Mouse (Mus musculus) neural tube, postnatal 0 days (tissue): Measurements from ENCODE around the gene Cops6. TPM values are rescaled to one million over a fixed set of nuclear protein-coding genes. Genes with fewer than 3 reads are reported as not detected.

Source experiments
- microRNA counts: library from miRNA; unstranded; fragments of <30 nt; microRNA quantifications from one replicate; lab custom pipeline; 2015
- microRNA-seq: library from miRNA; unstranded; fragments of <30 nt; microRNA quantifications from one replicate; pipeline ENCODE4, GENCODE M21; 2016
- polyA plus RNA-seq: library from polyadenylated mRNA; unstranded; fragments of >200 nt; fragmentation: Nextera tagmentation; extraction: Ambion mirVana; gene quantifications from 2 replicates; pipeline ENCODE4 v1.2.1, GENCODE M21; 2015

Gene Cops6
- 286 and 325 TPM in 2 replicates for polyA plus RNA-seq

DNA sequence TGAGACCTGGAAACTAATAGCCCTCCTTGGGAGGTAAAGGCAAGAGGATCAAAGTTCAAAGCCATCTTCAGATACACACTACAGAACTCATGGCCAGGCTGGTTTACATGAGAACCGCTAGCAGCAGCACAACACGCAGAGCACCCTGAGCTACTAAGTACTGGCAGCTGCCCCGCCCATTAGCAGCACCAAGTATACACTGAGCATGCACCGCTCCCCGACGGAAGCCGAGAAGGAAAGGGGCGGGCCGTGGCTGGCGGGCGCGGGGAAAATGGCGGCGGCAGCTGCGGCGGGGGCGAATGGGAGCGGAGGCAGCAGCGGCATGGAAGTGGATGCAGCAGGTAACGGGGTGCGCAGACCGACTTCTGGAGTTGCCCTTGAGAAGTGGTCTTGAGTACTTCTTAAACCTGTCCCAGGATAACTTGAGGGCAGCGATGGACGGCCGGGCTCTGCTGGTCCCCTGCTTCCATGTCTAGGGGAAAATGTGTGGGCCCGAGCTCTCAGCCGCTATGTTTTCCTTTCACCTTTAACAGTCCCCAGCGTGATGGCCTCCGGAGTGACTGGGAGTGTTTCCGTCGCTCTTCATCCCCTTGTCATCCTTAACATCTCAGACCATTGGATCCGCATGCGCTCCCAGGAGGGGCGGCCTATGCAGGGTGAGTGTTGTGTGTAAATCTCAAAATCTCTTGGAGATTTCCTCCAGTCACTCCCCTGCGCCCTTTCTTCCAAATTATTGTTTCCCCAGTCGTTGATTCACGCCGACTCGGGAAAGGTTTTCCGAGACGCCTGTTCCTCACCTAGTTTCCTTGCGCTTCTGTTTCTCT, at the start of gene Cops6:
Cops6 (plus strand) TSS at position 230 of the 824 bp plus-strand sequence.

DNA sequence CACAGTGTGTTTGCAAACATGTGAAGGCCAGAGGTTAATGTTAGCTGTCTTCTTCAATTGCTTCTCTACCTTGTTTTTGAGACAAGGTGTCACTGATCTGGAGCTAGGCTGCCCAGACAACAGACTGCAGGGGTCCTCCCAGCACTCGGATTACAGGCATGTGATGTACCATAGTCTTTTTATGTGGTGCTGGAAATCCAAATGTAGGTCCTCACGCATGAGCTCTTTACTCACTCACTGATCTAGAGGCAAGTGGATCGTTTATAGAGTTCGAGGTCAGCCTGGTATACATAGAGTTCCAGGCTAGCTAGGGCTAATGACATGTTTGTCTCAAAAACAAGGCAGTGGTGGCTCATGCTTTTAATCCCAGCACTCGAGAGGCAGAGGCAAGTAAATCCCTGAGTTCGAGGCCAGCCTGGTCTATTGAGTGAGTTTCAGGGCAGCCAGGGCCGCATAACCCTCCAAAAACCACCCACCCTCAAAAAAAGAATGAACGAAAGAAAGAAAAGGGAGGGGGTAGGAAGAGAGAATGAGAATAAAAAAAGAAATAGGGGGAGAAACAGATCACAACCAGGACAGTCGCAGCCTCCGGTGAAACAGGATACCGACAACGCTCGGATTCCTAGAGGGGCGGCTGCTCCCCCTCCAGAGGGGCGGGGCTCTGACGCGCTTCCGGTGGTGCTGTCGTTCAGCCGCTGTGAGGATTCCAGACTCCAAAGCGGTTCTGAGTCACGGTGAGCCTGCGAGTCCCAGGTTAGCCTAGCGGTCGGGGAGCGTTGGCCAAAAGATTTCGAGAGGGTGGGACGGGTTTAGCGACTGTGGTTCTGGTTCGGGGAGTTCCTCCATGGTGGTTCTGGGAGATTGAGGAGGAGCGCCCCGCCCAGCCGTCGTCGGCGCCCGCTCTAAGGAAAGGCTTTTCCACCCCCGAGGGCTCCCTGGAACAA, 44.3 kb upstream of the Cops6 start, which contains the start of gene Zscan21:
Zscan21 (plus strand) TSS at position 649 of the 944 bp plus-strand sequence.

DNA sequence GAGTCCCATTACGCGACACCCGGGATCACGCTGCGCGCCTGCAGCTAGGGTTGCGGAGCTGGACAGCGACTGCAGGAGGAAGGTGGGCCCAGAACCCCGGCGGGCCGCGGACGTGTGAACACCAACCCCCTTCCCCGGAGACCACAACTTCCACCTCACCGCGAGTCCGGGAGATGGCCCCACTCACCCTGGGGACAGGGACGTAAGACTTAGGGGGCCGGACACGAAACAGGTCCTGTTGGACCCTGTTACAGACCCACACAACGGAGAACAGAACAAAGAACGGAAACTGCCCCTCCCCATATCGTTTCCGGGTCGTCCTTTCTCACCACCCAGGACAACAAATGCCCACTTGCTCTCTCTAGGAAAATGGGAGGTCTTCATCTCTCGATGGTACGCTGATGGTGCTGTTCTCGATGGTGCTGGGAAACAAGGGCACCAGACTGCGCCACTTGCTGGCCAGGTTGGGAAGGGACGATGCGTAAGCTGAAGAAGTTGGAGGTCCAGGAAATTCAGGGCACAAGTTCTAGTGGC, 5.4 kb upstream of the Cops6 start, which contains the start of gene Zfp113:
Zfp113 (minus strand) TSS at position 302 of the 534 bp plus-strand sequence.

DNA sequence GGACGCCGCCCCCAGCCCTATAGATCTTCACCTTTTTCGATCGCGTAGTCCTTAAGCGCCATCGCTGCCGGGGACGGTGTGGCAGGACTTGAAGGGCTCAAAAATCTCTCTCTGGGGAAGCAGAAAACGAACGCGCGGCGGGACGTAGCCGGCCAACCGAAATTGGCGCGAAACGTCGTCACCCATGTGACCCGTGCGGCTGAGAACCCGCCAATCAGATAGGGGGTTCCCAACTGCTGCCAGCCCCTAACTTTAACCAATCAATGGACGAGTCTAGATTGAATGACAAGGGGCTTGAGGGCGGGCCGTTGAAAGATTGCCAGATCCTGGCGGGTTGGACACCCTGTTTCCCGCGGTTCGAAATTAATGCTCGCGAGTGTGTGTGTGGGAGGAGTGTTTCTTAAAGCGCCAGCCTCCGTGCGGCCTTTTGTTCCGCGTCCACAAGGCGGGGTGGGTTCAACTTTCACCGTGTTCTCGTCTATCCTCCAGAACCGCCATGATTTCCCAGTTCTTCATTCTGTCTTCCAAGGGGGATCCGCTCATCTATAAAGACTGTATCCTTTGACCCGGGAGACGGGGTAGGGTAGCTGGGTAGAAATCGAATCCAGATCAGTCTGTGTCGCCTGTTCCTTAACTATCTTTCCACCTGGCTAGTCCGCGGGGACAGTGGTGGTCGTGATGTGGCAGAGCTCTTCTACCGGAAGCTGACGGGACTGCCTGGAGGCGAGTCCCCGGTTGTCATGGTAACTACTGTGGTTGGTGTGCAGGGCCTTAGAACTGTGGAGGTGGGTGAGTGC, 11.0 kb downstream of the Cops6 start, which contains the start of the genes Ap4m1 and Mcm7:
Ap4m1 (plus strand) TSS at position 308 of the 797 bp plus-strand sequence.
Mcm7 (minus strand) TSS at position 728 of the 797 bp plus-strand sequence.

DNA sequence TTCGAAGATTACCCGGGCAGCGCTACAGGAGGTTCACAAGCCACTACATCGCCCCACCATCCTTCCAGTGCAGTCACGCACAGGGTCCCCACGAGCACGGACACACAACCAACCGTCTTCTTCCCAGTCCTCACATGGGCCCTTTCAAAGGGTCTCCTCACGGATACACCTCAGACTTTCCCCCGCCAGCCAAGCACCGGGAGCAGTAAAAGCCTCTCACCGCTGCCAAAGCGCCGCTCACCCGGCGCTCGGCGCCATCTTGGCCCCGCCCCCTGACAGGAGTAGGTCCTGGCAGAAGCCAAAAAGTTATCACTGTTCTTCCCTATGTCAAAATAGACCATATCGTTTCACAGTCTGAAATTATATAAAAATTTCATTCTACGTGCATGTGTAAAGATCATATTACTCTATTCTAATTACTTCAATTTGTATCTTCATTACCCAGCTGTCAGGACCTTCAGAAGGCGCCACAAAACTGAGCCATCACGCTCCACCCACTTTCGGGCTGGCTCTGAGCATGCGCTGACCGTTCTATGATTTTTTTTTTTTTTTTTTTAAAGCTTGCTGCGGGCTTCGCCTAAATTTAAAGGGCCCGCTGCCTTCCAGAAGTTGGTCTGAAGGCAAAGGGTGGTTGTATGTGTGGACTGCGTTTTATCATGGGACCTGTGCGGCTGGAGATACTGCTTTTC, 26.2 kb downstream of the Cops6 start, which contains the start of the genes Taf6 and Cnpy4:
Taf6 (minus strand) TSS at position 502 of the 689 bp plus-strand sequence.
Cnpy4 (plus strand) TSS at position 536 of the 689 bp plus-strand sequence.

DNA sequence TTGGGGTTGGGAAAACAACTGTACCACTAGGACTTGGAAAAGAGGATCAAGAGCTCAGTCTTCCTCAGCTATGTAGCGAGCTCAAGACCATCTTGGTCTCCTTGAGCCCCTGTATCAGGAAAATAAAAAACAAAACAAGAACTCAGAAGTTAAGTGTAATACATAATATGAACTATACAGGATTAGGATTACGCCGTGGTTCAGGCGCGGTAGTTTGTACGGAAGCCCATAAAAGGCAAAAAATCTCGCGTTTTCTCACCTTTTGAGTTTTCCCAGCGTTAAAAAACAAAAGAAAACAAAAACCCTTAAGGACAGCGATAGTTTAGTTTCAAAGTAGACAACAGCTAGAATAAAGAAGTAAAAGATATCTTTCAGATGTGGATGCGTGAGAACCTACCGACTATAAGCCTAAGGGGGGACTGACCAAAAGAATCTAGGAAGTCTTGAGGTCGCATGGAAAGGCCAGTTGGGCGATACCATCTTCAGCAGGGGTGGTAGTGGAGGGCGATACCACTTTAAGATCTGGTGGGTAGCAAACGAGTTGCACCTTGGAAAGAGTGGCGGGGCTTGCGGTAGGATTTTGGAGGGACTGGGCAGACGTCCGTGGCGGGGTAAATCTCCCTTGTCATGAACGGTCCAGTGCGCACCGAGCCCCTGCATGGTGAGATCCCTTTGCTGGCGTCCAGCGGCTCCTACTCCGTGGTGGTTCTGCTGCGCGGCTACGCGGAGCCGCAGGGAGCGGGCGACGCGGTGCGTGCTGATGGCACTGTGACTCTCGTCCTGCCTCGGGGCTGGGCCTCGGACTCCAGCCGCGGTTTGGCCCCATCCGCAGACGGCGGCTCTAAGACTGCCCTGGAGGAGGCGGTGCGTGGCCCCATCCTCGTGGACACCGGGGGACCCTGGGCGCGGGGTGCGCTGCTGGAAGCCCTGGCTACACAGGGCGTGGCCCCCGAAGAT, 33.2 kb downstream of the Cops6 start, which contains the start of gene Mblac1:
Mblac1 (plus strand) TSS at position 544 of the 957 bp plus-strand sequence.

MicroRNAs encoded within 50 kb of the gene (microRNA counts, 519-probe panel; counts per million panel counts)
- microRNA mmu-miR-106b (lab: Ali Mortazavi, UCI) (4,872 counts per million, percentile 57 among the panel's probes with 10 or more counts), microRNA mmu-miR-25 (lab: Ali Mortazavi, UCI) (5,470 counts per million, percentile 69 among the panel's probes with 10 or more counts), microRNA mmu-miR-93 (lab: Ali Mortazavi, UCI) (4,842 counts per million, percentile 56 among the panel's probes with 10 or more counts)

Small RNAs within 50 kb of the gene (microRNA-seq; reads per million reads assigned to microRNA genes)
- 2,896 reads per million, percentile 87 among the genes with 10 or more reads in this experiment for gene Mir106b
- 229 reads per million, percentile 55 among the genes with 10 or more reads in this experiment for gene Mir25
- gene Mir93, result 2,715 reads per million, percentile 86 among the genes with 10 or more reads in this experiment

Other genes with a start within 250 kb of the Cops6 start
- gene Cyp3a13, start 239.5 kb upstream of the Cops6 start, polyA plus RNA-seq, result 0.05 TPM in 1 of 2 replicates, not detected in the other
- gene Gjc3, start 198.0 kb upstream of the Cops6 start, polyA plus RNA-seq, result 8.3 and 8.5 TPM in 2 replicates
- gene Azgp1, start 179.6 kb upstream of the Cops6 start, polyA plus RNA-seq, result not detected in 2 replicates
- gene Smok3a, start 139.8 kb upstream of the Cops6 start, polyA plus RNA-seq, result not detected in 2 replicates
- 0.06 TPM in 1 of 2 replicates, not detected in the other for gene Smok3b, start 139.6 kb upstream of the Cops6 start, polyA plus RNA-seq
- not detected in 2 replicates for gene Smok3c, start 107.9 kb upstream of the Cops6 start, polyA plus RNA-seq
- 11.5 and 12.2 TPM in 2 replicates for gene Zkscan1, start 76.0 kb upstream of the Cops6 start, polyA plus RNA-seq
- gene Zscan21, start 44.2 kb upstream of the Cops6 start, polyA plus RNA-seq, result 44.6 and 50.0 TPM in 2 replicates
- 13.4 and 14.7 TPM in 2 replicates for gene Zfp113, start 5.3 kb upstream of the Cops6 start, polyA plus RNA-seq
- 13.9 and 15.4 TPM in 2 replicates for gene Ap4m1, start 10.9 kb downstream of the Cops6 start, polyA plus RNA-seq
- 31.9 and 36.3 TPM in 2 replicates for gene Mcm7, start 11.4 kb downstream of the Cops6 start, polyA plus RNA-seq
- gene Taf6, start 26.4 kb downstream of the Cops6 start, polyA plus RNA-seq, result 37.5 and 48.1 TPM in 2 replicates
- 20.7 and 23.5 TPM in 2 replicates for gene Cnpy4, start 26.4 kb downstream of the Cops6 start, polyA plus RNA-seq
- 11.7 and 12.8 TPM in 2 replicates for gene Mblac1, start 33.2 kb downstream of the Cops6 start, polyA plus RNA-seq
- not detected in 2 replicates for gene Nxpe5, start 64.8 kb downstream of the Cops6 start, polyA plus RNA-seq
- 130 and 140 TPM in 2 replicates for gene Lamtor4, start 94.4 kb downstream of the Cops6 start, polyA plus RNA-seq
- gene BC037034, start 103.0 kb downstream of the Cops6 start, polyA plus RNA-seq, result 22.4 and 23.7 TPM in 2 replicates
- gene Gal3st4, start 111.8 kb downstream of the Cops6 start, polyA plus RNA-seq, result 3.7 and 4.4 TPM in 2 replicates
- 0.05 and 0.21 TPM in 2 replicates for gene Gm43720, start 118.9 kb downstream of the Cops6 start, polyA plus RNA-seq
- 20.1 and 24.6 TPM in 2 replicates for gene Gpc2, start 118.9 kb downstream of the Cops6 start, polyA plus RNA-seq
- 8.2 and 13.0 TPM in 2 replicates for gene Stag3, start 119.2 kb downstream of the Cops6 start, polyA plus RNA-seq
- not detected in 2 replicates for gene Pvrig, start 180.9 kb downstream of the Cops6 start, polyA plus RNA-seq